Mouse (Mus musculus) heart, adult 18-20 months (tissue): ENCODE data around the gene Ethe1. TPM values are rescaled to one million over a fixed set of nuclear protein-coding genes. Genes with fewer than 3 reads are reported as not detected.
"Not testable (repeated sequence)": the region's sequence is repeated elsewhere in the genome, so short reads cannot be mapped to it uniquely, and the experiment has no call there.

Experiments
- DNase-seq, 2 experiments: peaks; one replicate each; pipeline ENCODE4 v3.0.0; 2021 to 2022; ENCODE audit warnings: mixed read lengths in 1 of 2
- total RNA-seq, 2 experiments: library from RNA; stranded (reverse); gene quantifications; 2 replicates each; pipeline ENCODE4 v1.2.3; 2021

Gene Ethe1
- total RNA-seq, 2 experiments from 2014 or later: 61.2 to 71.1 TPM

DNA sequence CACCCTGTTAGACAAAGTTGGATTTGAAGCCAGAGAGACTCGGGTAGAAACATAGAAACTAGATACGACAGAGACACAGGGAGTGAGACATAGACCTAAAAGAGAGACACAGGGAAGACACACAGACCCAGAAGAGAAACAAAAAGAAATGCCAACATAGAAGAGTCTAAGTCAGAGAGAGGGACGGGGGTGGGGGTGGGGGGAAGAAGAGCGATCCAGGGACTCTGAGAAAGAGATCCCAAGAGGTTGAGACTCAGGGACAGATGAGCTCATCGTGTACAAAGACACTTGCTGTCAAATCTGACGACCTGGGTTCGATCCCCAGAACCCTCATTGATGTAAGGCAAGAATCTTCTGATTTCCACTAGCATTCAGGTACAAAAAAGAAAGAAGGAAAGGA lies 24.4 kb downstream of the Ethe1 start:
- no peak for DNase-seq

GRCm38 (mm10) chr7:24612308-24612910 lies 25.1 kb downstream of the Ethe1 start:
- no peak for DNase-seq

GRCm38 (mm10) chr7:24614816-24615215 lies 27.5 kb downstream of the Ethe1 start:
- DNase-seq: no peak

GRCm38 (mm10) chr7:24617763-24618162 lies 30.4 kb downstream of the Ethe1 start:
- no peak for DNase-seq

DNA sequence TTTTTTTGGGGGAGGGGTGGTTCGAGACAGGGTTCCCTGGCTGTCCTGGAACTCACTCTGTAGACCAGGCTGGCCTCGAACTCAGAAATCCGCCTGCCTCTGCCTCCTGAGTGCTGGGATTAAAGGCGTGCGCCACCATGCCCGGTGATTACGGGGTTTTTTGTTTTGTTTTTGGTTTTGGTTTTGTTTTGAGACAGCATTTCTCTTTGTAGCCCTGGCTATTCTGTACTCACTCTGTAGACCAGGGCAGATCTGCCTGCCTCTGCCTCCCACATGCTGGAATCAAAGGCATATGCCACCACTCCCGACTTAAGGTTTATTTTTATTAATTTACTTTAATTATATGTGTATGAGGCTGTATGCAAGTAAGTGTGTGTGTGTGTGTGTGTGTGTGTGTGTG lies 31.0 kb downstream of the Ethe1 start:
- not testable (repeated sequence) for DNase-seq

DNA sequence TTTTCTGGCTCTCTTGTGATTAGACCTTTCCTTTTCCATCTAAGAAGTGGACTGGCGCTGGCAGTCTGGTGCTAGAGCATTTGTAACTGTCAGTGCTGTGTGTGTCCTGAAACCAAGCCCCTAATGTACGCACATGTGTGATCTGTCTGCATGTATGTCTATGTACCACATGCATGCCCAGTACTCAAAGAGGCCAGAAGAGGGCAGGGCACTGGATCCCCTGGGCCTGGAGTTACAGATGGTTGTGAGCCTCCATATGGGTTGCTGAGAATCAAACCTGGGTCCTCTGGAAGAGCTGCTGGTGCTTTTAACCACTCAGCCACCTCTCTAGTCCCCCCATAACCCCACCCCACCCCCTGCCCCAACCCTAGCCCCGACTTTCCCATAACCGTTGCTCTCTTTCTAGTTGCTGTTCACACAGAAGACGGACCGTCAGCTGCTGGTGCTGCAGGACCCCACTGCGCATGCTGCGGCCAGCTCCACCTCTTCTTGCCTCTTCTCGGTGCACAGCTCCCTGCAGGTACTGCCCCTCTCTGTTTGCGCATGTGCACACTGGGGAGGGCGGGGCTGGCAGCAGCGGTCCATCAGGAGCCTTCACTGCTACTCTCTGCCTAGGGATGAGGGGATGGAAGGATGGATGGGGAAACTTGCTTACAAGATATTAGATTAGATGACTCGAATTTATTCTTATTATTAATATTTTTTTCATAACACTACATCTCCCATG lies 32.5 kb downstream of the Ethe1 start:
- DNase-seq: no peak

GRCm38 (mm10) chr7:24621193-24621592 lies 33.9 kb downstream of the Ethe1 start:
- DNase-seq: no peak

GRCm38 (mm10) chr7:24622967-24623366 lies 35.6 kb downstream of the Ethe1 start:
- no peak for DNase-seq

GRCm38 (mm10) chr7:24628685-24629610 lies 41.6 kb downstream of the Ethe1 start:
- DNase-seq: peak; percentile 83 to 90

DNA sequence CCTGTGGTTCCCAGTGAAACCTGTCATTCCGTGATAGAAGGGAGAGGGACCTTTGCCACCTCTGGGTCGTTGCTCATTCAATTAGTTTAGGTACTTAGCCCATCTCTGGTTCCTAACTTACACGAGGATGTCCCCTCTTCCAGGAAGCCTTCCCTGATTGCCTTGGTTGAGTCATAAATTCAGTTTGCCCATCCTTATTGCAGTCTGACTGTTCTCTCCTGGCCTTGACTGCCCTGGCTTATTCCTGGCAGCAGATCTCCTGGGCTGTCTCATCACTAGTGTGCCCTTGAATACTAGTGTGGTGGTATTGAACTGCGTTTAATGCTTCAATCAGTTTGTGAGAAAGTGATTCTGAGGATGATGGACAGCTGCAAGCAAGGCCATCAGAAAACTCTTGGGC lies 42.3 kb downstream of the Ethe1 start:
- no peak for DNase-seq

GRCm38 (mm10) chr7:24630116-24630880 lies 43.0 kb downstream of the Ethe1 start:
- no peak for DNase-seq

DNA sequence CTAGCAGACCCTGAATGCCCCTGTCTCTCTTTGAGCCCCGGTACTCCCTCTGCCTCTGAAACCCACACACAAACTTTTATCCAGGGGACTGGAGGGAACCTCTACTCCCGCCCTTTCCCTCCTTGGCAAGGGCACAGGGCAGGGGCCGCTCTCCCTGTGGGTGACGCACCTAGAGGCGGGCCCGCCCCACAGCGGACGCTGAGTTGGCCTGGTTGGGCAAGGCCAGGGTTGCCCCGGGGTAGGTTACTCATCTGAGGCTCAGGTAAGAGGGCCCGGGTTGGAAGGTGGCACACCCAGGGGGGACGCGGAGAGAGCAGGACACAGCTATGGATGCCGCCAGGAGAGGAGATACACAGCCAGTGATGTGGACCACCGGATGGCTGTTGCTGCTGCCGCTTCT lies 48.9 kb downstream of the Ethe1 start, which contains the start of gene Lypd3:
Lypd3 (plus strand) TSS at position 287 of the 400 bp plus-strand sequence.
- DNase-seq: no peak

GRCm38 (mm10) chr7:24637046-24637445 lies 49.7 kb downstream of the Ethe1 start:
- no peak for DNase-seq

DNA sequence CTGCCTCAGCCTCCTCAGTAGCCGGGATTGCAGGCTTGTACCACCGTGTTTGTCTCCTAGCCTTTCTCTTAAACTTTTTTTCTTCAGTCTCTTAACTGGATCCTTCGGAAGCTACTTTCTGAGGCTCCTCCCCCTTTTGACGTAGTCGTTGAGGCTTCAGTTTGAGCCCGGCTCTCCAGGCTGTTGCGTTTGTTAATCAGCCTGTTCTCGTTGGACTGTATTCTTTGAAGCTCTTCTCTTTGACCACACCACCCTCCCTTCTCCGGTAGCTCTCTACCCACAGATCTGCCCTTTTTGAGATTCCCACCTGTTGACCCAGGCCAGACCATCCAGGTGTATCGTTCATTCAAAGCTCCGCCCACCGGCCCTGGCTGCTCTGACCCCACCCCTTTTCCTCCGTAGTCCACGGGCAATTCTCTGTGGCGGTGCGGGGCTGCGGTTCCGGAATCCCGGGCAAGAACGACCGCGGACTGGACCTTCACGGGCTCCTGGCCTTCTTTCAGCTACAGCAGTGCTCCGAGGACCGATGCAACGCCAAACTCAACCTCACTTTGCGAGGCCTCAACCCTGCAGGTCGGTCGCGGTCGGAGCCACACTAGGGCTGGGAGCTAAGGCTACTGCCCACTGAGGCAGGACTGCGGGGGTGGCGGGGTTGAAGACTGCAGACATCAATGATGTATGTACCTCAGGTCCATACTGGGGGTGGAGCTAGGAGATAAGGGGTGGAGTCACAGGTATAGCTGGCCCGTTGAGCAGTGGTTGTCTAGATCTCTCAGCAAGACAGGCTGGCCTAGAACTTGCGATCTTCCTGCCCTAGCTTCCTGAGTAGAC lies 50.9 kb downstream of the Ethe1 start:
- DNase-seq: no peak

GRCm38 (mm10) chr7:24640450-24640849 lies 53.1 kb downstream of the Ethe1 start:
- no peak for DNase-seq

GRCm38 (mm10) chr7:24642491-24642890 lies 55.1 kb downstream of the Ethe1 start:
- peak; percentile 43 to 53 for DNase-seq

- DNase-seq: no peak
Observed at GRCm38 (mm10) chr7:24644492-24644891, 57.1 kb downstream of the Ethe1 start.

- DNase-seq: no peak
Observed at GRCm38 (mm10) chr7:24644996-24645395, 57.7 kb downstream of the Ethe1 start.

- no peak for DNase-seq
Observed at GRCm38 (mm10) chr7:24646486-24646885, 59.1 kb downstream of the Ethe1 start.

- peak; percentile 29 to 75 for DNase-seq
Observed at GRCm38 (mm10) chr7:24653681-24654080, 66.3 kb downstream of the Ethe1 start.
